In genomic region chr17:15977374-15978031, GRCm38 (mm10) we compare ENCODE assay signal across 13 mouse cellular contexts.
DNase-seq lines count a peak whose midpoint lies in the region; ATAC-seq lines count a peak whose summit lies in the region.
"Had no signal": no experiment of that assay in that cellular context is flagged by ENCODE, and none has a peak within 500 bp of the region (broad histone marks: within the 10 kb centered on the region; RNA-seq: fewer than 3 reads in every experiment).

No protein-coding gene starts in this region.

- H3K4me1 ChIP-seq in forebrain, embryonic 12.5 days = peaks cover 10% of the 10 kb centered on the region
- peaks cover 6% of the 10 kb centered on the region; the same call in 1 of the 2 replicates for H3K4me1 ChIP-seq in hindbrain, embryonic 14.5 days (replicated peaks; ENCODE audit: control insufficient read depth, insufficient read depth, low read length)

- no peak overlapping the region for H3K9ac ChIP-seq in forebrain, embryonic 12.5 days
- 0 out of 2 replicates have a peak overlapping the region, but pooled peaks have one; percentile 2 for H3K9ac ChIP-seq in hindbrain, embryonic 14.5 days
- H3K9ac ChIP-seq: liver, embryonic 14.5 days had no signal

- H3K27ac ChIP-seq in forebrain, embryonic 12.5 days = peak overlapping the region; percentile 71
- H3K27ac ChIP-seq in hindbrain, embryonic 14.5 days = peak overlapping the region; percentile 58
- H3K27ac ChIP-seq: liver, embryonic 14.5 days had no signal

- WGBS in forebrain, embryonic 12.5 days = 34% methylated on average over 7 of the region's 7 CpGs
- 14% methylated on average over 7 of the region's 7 CpGs for WGBS in hindbrain, embryonic 14.5 days

- ATAC-seq in forebrain, embryonic 12.5 days (ENCODE audit: low FRiP score) = peak; percentile 94
- peak; percentile 91 for ATAC-seq in hindbrain, embryonic 14.5 days (ENCODE audit: low FRiP score)
- ATAC-seq: CD4-positive, CD25-positive, alpha-beta regulatory T cell, adult 4 months had no signal

- H3K36me3 ChIP-seq in forebrain, embryonic 12.5 days (replicated peaks) = no peaks in the 10 kb centered on the region
- no peaks in the 10 kb centered on the region for H3K36me3 ChIP-seq in hindbrain, embryonic 14.5 days (replicated peaks; ENCODE audit: control insufficient read depth, insufficient read depth)

- intact Hi-C loops in heart, postnatal 10 days (cut with DNase I) = no loop called here

- H3K4me3 ChIP-seq in forebrain, embryonic 12.5 days (replicated peaks) = no peak overlapping the region
- H3K4me3 ChIP-seq in hindbrain, embryonic 14.5 days (replicated peaks; ENCODE audit: low read length) = no peak overlapping the region

- peak; percentile 18 to 20 for DNase-seq in heart, postnatal 10 days
- no peak for DNase-seq in heart, postnatal 4 days
- peak; percentile 66 for DNase-seq in hindbrain, embryonic 14.5 days (ENCODE audit: low spot score)
- DNase-seq in neural tube, embryonic 10.5 days (ENCODE audit: extremely low spot score, low spot score) = peak; percentile 39
- DNase-seq in adrenal gland, postnatal 36 days = no peak
- DNase-seq in left cerebral cortex, adult 11 months (ENCODE audit: low spot score) = no peak
- DNase-seq in lung, postnatal 25 days (ENCODE audit: low spot score) = no peak
- DNase-seq: cerebellum, adult 11 months; kidney, adult 9 months; thymus, adult 18-20 months had no signal

- no peaks in the 10 kb centered on the region for H3K9me3 ChIP-seq in forebrain, embryonic 12.5 days
- no peaks in the 10 kb centered on the region for H3K9me3 ChIP-seq in hindbrain, embryonic 14.5 days (ENCODE audit: control insufficient read depth, low read length)

- no peaks in the 10 kb centered on the region for H3K27me3 ChIP-seq in forebrain, embryonic 12.5 days
- H3K27me3 ChIP-seq in hindbrain, embryonic 14.5 days (ENCODE audit: control insufficient read depth, insufficient read depth, low read length) = no peaks in the 10 kb centered on the region

- no peak overlapping the region for H3K4me2 ChIP-seq in forebrain, embryonic 12.5 days
- no peak overlapping the region for H3K4me2 ChIP-seq in hindbrain, embryonic 14.5 days (replicated peaks)

Comparison
In these comparisons a context has a peak if more than half of its experiments do, and no peak if none do; other contexts are left out.
1. DNase-seq: peak in heart, postnatal 10 days (2 of 2), hindbrain, embryonic 14.5 days (single experiment) and neural tube, embryonic 10.5 days (single experiment); none in heart, postnatal 4 days (single experiment), adrenal gland, postnatal 36 days (0 of 2), left cerebral cortex, adult 11 months (single experiment) and lung, postnatal 25 days (single experiment).